Mouse (Mus musculus): ENCODE data around the gene Strn.

Strn gene

DNA sequence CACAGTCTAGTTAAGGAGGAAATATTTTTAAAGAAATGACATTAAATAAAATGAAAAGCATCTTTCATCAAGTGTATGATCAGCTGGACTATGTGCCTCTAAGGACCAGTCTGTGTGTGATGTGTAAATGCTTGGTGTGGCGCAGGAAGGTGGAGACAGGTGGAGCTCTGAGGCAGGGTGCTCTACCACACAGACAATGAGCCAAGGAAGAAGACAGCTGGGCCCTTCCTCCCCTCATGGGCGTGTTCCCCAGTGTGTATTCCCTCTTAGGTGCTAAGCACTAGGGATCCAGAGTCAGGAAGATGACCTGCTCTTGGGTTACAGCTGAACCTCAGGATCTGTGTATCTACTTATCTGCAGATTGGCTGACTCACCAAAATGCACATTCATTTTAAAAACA, 122.5 kb downstream of the Strn start:
- DNase-seq, result no peak

DNA sequence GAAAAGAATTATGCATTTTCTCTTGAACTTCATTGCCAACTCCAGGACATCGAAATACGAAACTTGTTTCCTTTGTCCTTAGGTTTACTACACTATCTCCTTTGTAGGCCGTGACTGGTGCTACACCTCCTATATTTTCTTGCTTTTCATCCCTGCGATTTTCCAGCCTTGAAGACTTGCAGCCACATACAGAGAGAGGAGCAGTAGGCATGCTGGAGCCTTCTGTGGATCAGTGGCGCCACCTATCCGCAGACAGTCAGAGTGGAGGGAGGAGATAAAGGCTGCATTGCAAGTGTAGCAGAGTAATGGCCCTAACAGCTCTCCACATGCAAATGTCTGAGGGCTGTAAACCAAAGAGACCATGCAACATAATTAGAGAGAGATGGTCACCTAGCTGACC, 125.9 kb downstream of the Strn start:
- no peak for DNase-seq

DNA sequence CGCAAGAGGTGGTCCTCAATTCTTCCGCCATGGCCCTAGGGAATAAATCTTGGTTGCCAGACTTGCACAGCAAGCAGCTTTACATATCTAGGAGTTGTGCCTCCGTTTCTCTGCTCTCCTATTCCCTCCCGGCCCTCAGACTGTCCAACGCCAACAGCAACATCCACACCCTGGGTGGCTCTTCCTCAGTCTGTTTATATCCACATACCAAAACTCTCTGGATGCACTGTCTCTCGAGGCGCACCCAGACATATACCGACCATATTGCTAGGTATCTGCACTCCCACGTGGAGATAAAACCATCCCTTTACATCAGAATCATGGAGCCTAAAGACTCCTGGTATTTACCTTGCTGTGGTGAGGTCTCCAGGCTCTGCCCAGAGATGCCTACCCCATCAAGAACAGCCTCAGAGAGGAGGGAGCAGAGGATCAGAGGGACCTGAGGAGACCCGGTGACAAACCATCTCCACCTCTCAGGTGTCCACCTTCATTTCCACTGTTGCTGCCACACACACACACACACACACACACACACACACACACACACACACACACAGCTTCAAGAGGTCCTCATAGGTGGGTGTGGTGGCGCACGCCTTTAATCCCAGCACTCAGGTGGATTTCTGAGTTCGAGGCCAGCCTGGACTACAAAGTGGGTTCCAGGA, 127.7 kb downstream of the Strn start:
- DNase-seq, result no peak

DNA sequence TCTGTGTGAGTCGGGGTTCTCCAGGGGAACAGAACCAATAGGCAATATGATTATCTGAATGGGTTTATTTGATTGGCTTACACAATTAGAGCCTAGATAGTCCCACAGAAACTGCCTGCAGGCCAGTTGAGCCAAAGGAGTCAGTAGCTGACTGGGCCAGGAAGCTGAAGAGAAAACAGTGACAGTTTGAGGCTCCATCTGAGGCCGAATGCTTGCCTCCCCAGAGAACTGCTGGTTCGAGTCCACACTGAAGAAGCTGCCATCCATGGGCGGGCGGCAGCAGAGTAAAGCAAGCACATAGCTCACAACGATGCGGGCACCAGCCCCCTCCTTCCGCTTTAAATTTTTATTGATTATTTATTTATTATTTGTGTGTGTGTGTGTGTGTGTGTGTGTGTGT, 128.3 kb downstream of the Strn start:
- DNase-seq, result no peak

DNA sequence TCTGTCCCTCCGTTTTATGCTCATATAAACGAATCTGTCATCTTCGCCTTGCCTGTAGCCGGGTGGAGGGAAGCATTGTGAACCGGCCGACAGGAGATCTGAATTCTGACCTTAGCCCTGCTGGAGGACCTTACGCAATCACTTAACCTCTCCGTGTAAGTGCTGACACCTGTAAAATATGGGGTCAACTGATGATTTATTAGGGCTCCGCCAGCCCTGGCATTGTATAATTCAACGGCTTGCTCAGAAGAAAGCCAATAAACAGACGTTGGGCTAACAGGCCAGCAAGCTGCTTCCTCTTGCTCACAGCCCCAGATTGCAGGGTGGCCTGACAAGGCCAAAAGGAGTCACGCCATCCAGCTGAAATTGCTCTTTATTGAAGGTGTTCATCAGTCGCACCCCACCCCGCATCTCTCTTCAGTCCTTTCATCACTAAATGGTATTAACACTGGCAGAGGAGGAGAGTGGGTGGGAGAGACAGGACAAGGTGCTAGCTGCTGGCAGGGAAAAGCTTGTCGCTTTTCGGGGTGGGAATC, 128.8 kb downstream of the Strn start:
- peak; percentile 39 for DNase-seq

DNA sequence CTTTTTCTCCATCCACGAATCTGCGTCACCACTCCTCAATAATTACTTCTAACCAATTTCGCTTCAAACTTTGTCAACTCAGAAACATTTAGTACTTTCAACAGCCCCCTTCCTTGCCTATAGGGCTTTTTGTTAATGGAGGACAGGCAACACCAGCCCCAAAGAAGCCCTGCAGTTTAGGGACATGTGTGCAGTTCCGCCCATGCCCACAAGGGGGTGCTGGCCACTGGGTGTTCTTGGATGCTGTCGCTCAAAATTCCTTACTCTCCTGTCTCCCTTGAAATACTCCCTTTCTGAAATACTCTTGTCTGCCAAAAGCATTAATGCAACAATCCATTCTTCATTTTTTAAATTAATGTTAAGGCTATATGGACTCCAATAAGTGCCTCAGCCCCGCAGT, 132.6 kb downstream of the Strn start:
- DNase-seq, result peak; percentile 23

DNA sequence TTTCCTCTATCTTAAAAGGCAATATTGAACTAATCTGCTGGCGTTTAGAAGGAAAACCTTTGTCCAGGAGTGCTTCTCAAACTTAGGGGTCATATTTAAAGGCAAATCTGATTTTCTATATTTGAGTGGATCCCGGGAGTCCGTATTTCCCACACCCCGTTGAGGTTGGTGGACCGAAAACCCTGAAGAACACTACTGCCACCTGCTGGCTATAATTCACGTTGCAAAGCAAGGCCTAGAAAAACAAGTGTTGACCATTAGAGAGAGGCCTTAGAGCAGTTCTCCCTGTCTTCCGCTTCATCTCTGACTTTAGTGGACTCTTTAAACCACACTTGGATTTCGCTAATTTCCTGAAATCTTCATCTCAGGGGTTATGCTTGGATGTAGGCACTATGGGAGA, 133.1 kb downstream of the Strn start:
- DNase-seq, result peak; percentile 50

DNA sequence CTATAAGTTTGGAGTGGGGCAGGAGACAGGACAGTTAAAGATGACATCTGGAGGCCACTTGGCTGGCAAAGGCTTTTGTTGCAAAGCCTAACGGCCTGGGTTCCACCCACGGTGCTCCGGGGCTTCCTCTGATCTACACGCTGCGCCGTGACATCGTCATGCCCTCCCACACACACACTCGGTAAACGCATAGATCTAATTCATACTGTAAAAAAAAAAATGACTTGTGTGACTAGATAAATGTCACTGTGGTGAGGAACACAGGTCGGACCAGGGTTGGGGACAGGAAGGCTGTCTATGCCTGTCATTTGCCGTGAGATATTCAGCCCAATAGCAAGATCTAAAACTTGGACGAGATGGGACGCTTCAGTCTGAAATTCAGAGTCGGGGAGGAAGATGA, 134.7 kb downstream of the Strn start:
- DNase-seq, result no peak

DNA sequence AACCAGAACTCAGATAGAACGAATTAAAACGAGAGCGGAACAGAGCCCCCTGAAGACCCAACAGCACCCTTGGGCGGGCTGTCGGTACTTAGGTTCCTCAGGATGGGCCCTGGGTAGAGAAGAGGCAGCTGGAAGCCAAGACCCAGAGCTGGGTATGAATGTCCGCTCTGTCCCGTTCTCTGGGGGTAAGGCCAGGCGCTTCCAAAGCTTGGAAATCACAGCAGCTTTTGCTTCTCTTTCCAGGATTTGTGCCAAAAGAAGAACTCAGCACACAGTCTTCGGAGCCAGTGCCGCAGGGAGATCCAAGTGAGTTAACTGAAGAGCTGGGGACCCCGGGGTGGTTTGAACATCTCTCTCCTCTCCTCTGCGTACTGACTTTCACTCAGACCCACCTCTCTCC, 135.4 kb downstream of the Strn start:
- DNase-seq, result no peak

DNA sequence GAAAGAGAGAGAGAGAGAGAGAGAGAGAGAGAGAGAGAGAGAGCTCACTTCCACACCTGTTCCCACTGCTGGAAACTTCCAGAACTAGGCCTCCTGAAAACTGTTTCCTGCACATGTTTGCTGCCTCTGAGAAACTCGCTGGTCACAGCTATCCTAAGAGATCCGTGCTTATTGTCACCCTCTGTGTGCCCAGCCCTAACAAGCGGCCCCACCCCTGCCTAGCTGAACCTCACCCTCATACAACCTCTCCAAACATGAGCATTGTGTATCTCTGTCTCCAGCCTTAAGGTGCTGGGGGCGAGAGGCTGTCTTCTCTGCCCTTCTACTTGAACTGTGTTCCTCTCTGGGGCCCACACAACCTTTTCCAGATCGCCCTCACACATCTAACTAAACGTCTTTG, 136.0 kb downstream of the Strn start:
- DNase-seq, result no peak
